Mouse (Mus musculus): ENCODE measurements around the gene Arl15.

DNA sequence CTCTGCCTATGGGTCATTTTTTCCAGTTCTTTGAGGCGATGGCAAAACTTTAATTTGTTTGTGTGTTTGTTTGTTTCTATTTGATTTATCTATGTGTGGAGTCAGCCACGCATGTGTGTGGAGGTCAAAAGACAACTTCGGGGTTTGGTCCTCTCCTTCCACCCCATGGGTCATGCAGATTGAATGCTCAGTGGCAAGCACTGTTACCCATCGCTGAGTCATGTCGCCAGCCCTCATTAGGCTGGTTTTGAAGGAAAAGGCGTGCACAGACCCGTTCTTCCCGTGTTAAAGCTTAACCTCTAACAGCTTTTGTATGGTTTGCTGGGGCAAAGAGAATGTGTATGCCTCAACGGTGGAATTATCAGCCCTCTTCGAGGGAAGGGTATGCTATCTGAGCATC lies 315.1 kb downstream of the Arl15 start:
- TF ChIP-seq CTCF (IDR thresholded peaks at IDR 0.05; ENCODE audit: borderline replicate concordance, extremely low read depth, insufficient read depth, insufficient read length), result no peak
- TF ChIP-seq POLR2A (IDR thresholded peaks at IDR 0.05; ENCODE audit: borderline replicate concordance, extremely low read depth, insufficient read depth, insufficient read length, poor library complexity, severe bottlenecking), result no peak

Measured in brain, embryonic 14.5 days (tissue).